Mouse (Mus musculus) heart, adult 18-20 months (tissue): Measurements from ENCODE around the gene Casq2. TPM values are rescaled to one million over a fixed set of nuclear protein-coding genes. Genes with fewer than 3 reads are reported as not detected.

Experiments used
- DNase-seq, 2 experiments: peaks; one replicate each; pipeline ENCODE4 v3.0.0; 2021 to 2022; ENCODE audit warnings: mixed read lengths in 1 of 2
- total RNA-seq, 2 experiments: library from RNA; stranded (reverse); gene quantifications; 2 replicates each; pipeline ENCODE4 v1.2.3; 2021

Casq2 gene
- total RNA-seq, 2 experiments from 2014 or later = 895 to 982 TPM

- peak; percentile 49 for DNase-seq
These were observed 107.5 kb downstream of the Casq2 start for GRCm38 (mm10) chr3:102193488-102194290.

GRCm38 (mm10) chr3:102194291-102195051, 108.3 kb downstream of the Casq2 start:
- peak; percentile 27 to 37 for DNase-seq

- DNase-seq = no peak
These were observed 109.5 kb downstream of the Casq2 start for GRCm38 (mm10) chr3:102195762-102196161.

Other genes with a start within 250 kb of the Casq2 start
- gene Mab21l3, start 237.5 kb upstream of the Casq2 start, total RNA-seq = under 1 TPM in 1 of 2 experiments, not detected in 1; 0.13 TPM
- 1 to 10 TPM; 1.4 to 2.9 TPM for gene Slc22a15, start 162.0 kb upstream of the Casq2 start, total RNA-seq
- not detected for gene Nhlh2, start 76.3 kb upstream of the Casq2 start, total RNA-seq
- 10 to 100 TPM in 1 of 2 experiments, 1 to 10 TPM in 1; 8.6 to 12.3 TPM for gene Vangl1, start 118.3 kb downstream of the Casq2 start, total RNA-seq